Mouse (Mus musculus) neural tube, embryonic 15.5 days (tissue): ENCODE results near the gene Sh3pxd2b. TPM values are rescaled to one million over a fixed set of nuclear protein-coding genes. Genes with fewer than 3 reads are reported as not detected.

Experiments
- ATAC-seq: fragments of 200-750 bp; cut with Nextera tagmentation; 2 replicates; pipeline ENCODE4 v1.8.0; 2017; ENCODE audit warnings: mild to moderate bottlenecking, moderate TSS enrichment, moderate library complexity; ENCODE audit not compliant: low FRiP score
- H3K27ac ChIP-seq: fragments of 300-500 bp; sonication (generic); replicated peaks from 2 replicates; pipeline ENCODE4 v1.5.1; 2015; ENCODE audit warnings: mild to moderate bottlenecking, inconsistent platforms
- H3K27me3 ChIP-seq: fragments of 300-500 bp; sonication (generic); replicated peaks from 2 replicates; pipeline ENCODE4 v1.6.1; 2015; ENCODE audit warnings: inconsistent platforms
- H3K36me3 ChIP-seq: fragments of 300-500 bp; sonication (generic); 2 replicates; pipeline ENCODE4 v1.6.1; 2015; ENCODE audit warnings: inconsistent platforms
- H3K4me1 ChIP-seq: fragments of 300-500 bp; sonication (generic); 2 replicates; pipeline ENCODE4 v1.6.1; 2015; ENCODE audit warnings: inconsistent platforms
- H3K4me2 ChIP-seq: fragments of 300-500 bp; sonication (generic); 2 replicates; pipeline ENCODE4 v1.6.1; 2015; ENCODE audit warnings: inconsistent platforms, mild to moderate bottlenecking, moderate library complexity
- H3K4me3 ChIP-seq: fragments of 300-500 bp; sonication (generic); replicated peaks from 2 replicates; pipeline ENCODE4 v1.5.1; 2015; ENCODE audit warnings: mild to moderate bottlenecking, inconsistent platforms
- H3K9ac ChIP-seq: fragments of 300-500 bp; sonication (generic); replicated peaks from 2 replicates; pipeline ENCODE4 v1.6.1; 2015; ENCODE audit warnings: mild to moderate bottlenecking, inconsistent platforms
- H3K9me3 ChIP-seq: fragments of 300-500 bp; sonication (generic); replicated peaks from 2 replicates; pipeline ENCODE4 v1.6.1; 2016; ENCODE audit warnings: inconsistent platforms
- WGBS: fragments of 180-500 bp; shearing (Covaris S2); methylation state at CpG from one replicate; pipeline ENCODE4 v1.1.7; 2015; ENCODE audit warnings: mixed read lengths; 5-methylcytosine and 5-hydroxymethylcytosine counted together
- polyA plus RNA-seq: library from polyadenylated mRNA; unstranded; fragments of >200 nt; fragmentation: Nextera tagmentation; extraction: Ambion mirVana; gene quantifications from 2 replicates; pipeline ENCODE4 v1.2.1, GENCODE M21; 2015

Gene Sh3pxd2b
- polyA plus RNA-seq, 1 experiment from 2014 or later = 17.8 TPM

DNA sequence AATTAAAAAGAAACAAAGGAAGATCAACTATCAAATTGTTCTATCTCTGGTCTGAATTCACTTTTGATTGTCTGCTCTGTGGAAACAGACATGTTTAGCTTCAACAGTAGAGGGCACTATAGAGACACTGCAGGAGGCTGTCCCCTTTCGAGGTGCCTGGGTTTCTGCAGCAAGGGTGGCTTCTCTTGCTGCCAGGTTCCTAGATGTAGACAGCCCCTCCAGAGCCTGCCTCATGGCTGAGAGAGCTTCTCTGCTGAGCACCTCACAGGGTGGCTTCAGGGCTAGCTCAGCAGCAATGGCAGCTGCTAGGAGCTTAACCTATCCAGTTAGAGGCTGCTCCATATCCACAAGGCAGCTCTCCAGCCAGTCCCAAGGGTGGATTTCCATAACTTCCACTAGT is 102.6 kb downstream of the Sh3pxd2b start:
- no peak for ATAC-seq
- 0% methylated on average over 1 of the region's 1 CpGs for WGBS
- H3K4me2 ChIP-seq = no peak overlapping the region
- peaks cover 13% of the 10 kb centered on the region for H3K4me1 ChIP-seq
- no peaks in the 10 kb centered on the region for H3K9me3 ChIP-seq
- H3K4me3 ChIP-seq = no peak overlapping the region
- H3K27me3 ChIP-seq = no peaks in the 10 kb centered on the region
- H3K9ac ChIP-seq = no peak overlapping the region
- no peaks in the 10 kb centered on the region for H3K36me3 ChIP-seq
- H3K27ac ChIP-seq = no peak overlapping the region

DNA sequence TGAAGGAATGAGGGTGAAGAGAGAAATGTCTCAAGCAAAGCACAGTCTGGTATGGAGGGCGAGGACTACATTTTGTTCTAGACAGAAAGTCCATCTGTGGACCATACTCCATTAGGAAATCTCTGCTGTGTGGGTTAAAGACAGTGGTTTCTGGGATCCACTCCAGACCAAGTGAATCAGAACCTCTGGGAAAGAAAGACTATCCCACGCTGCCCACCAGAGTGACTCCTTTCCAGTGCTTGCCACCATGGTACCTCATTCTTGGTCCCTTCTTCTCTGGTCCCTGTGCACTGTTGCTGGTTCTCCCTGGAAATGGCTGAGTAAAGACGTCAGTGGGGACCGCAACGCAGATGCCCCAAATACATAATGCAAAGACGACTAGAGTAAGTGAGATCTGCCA is 103.7 kb downstream of the Sh3pxd2b start:
- Histone ChIP-seq H3K4me1 (peaks cover 18% of the 10 kb centered on the region), H3K4me2 (no peak overlapping the region), H3K4me3 (no peak overlapping the region), H3K27me3 (no peaks in the 10 kb centered on the region), H3K9ac (no peak overlapping the region), H3K9me3 (no peaks in the 10 kb centered on the region), H3K36me3 (no peaks in the 10 kb centered on the region), H3K27ac (no peak overlapping the region)
- 93% methylated on average over 6 of the region's 6 CpGs for WGBS
- ATAC-seq = no peak

DNA sequence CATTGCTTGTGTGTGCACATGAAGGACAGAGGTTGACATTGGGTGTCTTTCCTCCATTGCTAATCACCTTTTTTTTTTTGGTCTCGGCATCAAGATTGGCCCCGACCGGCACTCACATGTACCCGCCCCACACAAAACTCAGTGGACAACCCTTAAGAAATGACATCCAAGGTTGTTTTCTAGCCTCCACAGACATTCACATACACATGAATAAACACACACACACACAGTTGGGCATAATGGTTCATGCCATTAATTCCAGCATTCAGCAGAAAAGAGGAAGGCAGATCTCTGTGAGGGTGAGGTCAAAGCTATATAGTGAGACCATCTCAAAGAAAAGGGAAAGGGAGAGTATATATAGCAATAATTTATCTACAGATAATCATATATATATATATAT is 105.1 kb downstream of the Sh3pxd2b start:
- no peak for ATAC-seq
- H3K27ac ChIP-seq = no peak overlapping the region
- H3K4me1 ChIP-seq = peaks cover 26% of the 10 kb centered on the region
- no peak overlapping the region for H3K9ac ChIP-seq
- no peaks in the 10 kb centered on the region for H3K36me3 ChIP-seq
- no peak overlapping the region for H3K4me2 ChIP-seq
- no peaks in the 10 kb centered on the region for H3K27me3 ChIP-seq
- H3K9me3 ChIP-seq = no peaks in the 10 kb centered on the region
- WGBS = 88% methylated on average over 4 of the region's 4 CpGs
- H3K4me3 ChIP-seq = no peak overlapping the region

DNA sequence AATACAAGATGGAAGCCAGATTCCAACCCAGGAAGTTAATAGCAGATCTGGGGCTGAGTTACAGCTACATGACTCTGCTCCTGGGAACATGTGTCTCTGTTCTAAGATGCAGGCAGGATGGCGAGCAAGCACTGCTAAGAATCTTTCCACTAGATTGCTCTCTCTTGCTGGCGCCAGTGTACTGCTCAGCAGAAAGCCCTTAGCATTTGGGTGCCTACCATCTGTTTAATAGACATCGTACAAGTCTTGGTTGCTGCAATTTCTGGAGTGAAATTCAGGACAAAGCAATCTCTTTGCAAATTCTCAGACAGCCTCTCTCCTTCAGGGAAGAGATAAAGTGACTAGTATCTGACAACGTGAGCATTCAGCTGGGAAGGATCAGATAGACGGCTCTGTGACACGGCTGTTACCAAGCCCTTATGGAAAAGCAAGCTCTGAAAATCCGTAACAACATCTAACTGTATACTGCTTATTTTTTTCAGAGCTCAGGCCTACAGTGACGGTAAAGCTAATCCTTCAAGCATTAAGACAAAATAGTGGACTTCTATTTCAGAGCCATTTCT is 105.8 kb downstream of the Sh3pxd2b start:
- 39% methylated on average over 8 of the region's 8 CpGs for WGBS
- no peak overlapping the region for H3K4me3 ChIP-seq
- H3K9ac ChIP-seq = 0 out of 2 replicates have a peak overlapping the region, but pooled peaks have one; percentile 3

DNA sequence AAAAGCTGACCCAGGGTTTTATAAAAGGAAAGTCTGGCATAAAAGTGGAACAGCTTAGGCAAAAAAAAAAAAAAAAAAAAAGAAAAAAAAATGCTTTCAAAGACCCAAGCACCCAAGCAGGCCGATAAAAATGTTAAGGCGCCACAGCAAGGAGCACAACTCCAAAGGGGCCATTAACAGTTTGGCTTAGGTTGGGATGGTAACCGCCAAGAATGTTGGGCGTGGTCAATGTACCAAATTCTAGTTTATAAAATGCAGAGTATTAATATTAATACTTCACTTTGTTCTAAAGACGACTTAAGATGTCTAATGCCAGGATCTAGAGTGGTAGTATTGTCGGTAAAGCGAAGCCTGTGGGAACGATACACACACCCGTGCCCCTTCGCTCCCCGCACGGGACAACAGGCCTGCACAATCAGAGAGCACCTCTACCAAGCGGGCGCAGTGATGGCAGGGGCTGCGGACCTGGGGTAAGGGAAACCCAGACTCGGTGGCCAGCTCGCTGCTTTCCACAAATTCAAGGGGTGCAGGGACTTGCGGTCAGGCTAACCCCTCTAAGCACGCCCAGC is 106.7 kb downstream of the Sh3pxd2b start:
- H3K27ac ChIP-seq = peak overlapping the region; percentile 98
- H3K27me3 ChIP-seq = no peaks in the 10 kb centered on the region
- peak overlapping the region; percentile 94 for H3K4me2 ChIP-seq
- peak; percentile 53 for ATAC-seq
- no peaks in the 10 kb centered on the region for H3K9me3 ChIP-seq
- H3K36me3 ChIP-seq = no peaks in the 10 kb centered on the region
- H3K4me3 ChIP-seq = peak overlapping the region; percentile 89
- peaks cover 29% of the 10 kb centered on the region for H3K4me1 ChIP-seq
- H3K9ac ChIP-seq = peak overlapping the region; percentile 93
- 1% methylated on average over 19 of the region's 19 CpGs for WGBS

More for the DNA sequence above, 105.8 kb downstream of the Sh3pxd2b start:
- Histone ChIP-seq H3K4me2 (peak overlapping the region; percentile 94; the same call in 1 of the 2 replicates), H3K36me3 (no peaks in the 10 kb centered on the region), H3K27ac (peak overlapping the region; percentile 38), H3K4me1 (peaks cover 29% of the 10 kb centered on the region), H3K9me3 (no peaks in the 10 kb centered on the region), H3K27me3 (no peaks in the 10 kb centered on the region)
- ATAC-seq = no peak

DNA sequence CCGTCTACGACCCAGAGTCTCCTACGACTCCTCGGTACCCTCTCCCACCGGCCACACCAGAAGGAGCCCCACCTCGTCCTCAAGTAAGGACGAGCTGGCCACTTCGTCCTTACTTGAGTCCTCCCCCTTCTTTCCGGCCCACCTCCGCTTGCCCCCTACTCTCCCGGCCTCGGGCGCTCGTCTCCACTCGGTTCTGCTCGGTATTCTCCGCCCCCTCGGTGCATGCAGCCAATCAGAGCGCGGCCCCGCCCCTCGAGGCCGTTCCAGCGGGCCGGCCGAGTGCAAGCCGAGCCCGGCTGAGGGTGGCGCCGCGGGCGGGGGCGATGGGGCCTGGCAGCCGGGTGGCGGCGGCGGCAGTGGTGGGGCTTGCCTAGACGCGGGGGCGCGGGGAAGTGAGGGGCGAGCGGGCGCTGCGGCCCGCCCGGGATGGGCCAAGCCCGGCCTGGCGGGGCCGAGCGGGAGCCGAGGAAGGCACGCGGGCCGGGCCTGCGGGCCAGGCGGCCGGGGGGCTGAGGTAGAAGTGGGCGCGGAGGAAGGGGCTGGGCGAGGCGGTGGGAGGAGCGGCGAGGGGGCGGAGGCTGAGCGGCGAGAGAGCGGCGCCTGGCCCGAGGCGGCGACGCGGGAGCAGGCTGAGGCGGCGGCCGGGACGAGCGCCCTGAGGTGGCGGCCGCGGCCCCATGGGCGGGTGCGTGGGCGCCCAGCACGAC is 107.3 kb downstream of the Sh3pxd2b start, which contains the start of gene Ubtd2:
TSS of gene Ubtd2 (plus strand) at position 571 of the 707 bp plus-strand sequence.
- Histone ChIP-seq H3K4me1 (peaks cover 29% of the 10 kb centered on the region), H3K9me3 (no peaks in the 10 kb centered on the region), H3K4me2 (peak within 1 kb of the TSS; percentile 94), H3K36me3 (no peaks in the 10 kb centered on the region), H3K9ac (peak within 1 kb of the TSS; percentile 93), H3K27me3 (no peaks in the 10 kb centered on the region), H3K27ac (peak within 1 kb of the TSS; percentile 98), H3K4me3 (peak within 1 kb of the TSS; percentile 89)
- WGBS = 0% methylated on average over 58 of the region's 86 CpGs
- ATAC-seq = peak; percentile 98

DNA sequence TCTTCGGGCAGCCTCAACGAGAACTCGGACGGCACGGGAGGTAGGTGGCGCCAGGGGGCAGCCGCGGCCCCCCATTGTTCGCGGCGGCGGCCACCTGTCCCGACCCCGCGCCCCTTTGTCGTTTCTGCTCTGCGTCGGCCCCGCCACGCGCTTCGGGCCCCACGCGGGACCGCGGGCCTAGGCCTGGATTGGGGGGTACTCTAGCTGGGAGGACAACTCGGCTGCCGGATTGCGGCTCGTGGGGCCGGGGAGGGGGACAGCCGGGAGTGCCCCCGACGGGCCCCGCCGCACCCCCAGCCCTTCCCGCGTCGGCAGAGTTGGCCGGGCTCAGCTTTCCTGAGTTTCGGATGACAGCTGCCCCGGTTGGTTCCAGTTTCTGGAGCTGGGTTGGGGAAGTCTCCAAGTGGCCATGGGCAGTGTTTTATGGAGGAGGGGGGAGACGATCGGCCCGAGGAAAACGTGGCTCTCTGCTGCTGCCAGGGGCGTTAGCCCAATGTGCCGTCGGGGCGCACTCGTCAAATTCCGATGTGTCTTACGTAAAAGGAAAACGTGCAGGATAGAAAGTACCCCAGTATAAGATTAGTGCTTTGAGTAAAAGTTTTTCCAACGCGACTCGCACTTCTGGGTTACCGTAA is 108.0 kb downstream of the Sh3pxd2b start:
- Histone ChIP-seq H3K9me3 (no peaks in the 10 kb centered on the region), H3K9ac (peak overlapping the region; percentile 93), H3K27ac (peak overlapping the region; percentile 98), H3K4me3 (peak overlapping the region; percentile 89), H3K27me3 (no peaks in the 10 kb centered on the region), H3K4me2 (peak overlapping the region; percentile 94), H3K4me1 (peaks cover 29% of the 10 kb centered on the region), H3K36me3 (no peaks in the 10 kb centered on the region)
- peak; percentile 60 for ATAC-seq
- under 1% methylated on average over 58 of the region's 58 CpGs for WGBS

DNA sequence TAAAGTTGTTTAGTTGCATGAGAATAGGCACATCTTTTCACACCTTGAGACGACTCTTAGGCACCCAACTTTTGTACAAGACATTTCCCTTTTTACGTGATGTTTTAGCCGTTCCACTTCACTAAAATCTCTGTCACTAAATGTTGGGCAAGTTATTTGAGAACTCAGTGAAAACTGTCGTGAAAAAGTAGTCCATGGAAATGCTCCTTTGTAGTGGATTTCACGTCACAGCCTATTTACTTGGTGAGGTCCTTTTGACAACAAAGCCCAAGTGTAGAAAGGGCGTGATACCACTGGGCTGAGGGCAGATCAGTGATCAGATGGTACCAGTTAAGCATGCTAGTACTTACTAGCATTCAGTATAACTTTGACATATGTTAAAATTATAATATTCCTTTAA is 108.7 kb downstream of the Sh3pxd2b start:
- no peak for ATAC-seq
- Histone ChIP-seq H3K27ac (no peak overlapping the region), H3K9me3 (no peaks in the 10 kb centered on the region), H3K4me1 (peaks cover 29% of the 10 kb centered on the region), H3K4me3 (peak overlapping the region; percentile 89), H3K36me3 (no peaks in the 10 kb centered on the region), H3K4me2 (peak overlapping the region; percentile 94), H3K27me3 (no peaks in the 10 kb centered on the region), H3K9ac (peak overlapping the region; percentile 93)
- WGBS = 7% methylated on average over 6 of the region's 6 CpGs

DNA sequence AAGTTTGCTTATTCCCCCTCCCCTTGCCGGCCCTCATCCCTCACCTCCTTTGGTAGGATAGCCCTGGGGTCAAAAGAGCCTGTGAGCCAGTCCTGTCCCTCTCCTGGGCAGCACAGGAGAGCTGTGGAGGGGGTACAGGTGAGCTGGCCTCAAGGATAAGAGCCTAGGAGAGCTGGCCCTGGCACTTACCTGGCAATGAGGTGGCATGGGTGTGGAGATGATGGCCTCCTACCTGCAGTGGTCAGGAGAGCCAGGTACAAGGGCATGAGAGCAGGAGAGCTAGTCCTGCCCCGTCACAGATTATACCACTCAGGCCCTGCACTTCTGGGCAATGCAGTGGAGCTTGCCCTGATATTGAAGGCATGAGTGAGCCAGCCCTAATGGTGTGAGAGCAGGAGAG is 116.7 kb downstream of the Sh3pxd2b start:
- 74% methylated on average over 2 of the region's 2 CpGs for whole genome bisulfite sequencing
- no peak for ATAC-seq
- H3K27me3 ChIP-seq = no peaks in the 10 kb centered on the region

DNA sequence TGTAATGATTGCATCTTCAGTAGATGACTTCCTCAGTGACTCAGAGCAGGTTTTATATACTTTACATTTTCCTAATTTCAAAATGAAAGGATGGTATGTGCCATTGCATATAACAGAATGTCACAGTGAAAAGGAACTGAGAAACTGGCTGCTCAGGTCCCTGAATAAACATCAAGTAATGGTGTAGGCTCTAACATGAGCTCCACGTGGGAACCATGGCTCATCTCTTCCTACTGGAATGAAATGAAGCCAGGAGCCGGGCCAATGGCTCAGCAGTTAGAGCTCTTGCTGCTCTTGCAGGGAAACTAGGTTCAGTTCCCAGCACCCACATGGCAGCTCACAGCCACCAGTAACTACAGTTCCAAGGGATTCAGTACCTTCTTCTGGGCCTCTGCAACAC is 124.3 kb downstream of the Sh3pxd2b start:
- Histone ChIP-seq H3K4me2 (no peak overlapping the region), H3K9ac (no peak overlapping the region), H3K4me1 (peaks cover 5% of the 10 kb centered on the region; the same call in 1 of the 2 replicates), H3K27ac (no peak overlapping the region), H3K36me3 (no peaks in the 10 kb centered on the region), H3K4me3 (no peak overlapping the region), H3K27me3 (no peaks in the 10 kb centered on the region), H3K9me3 (no peaks in the 10 kb centered on the region)
- WGBS = 79% methylated on average over 2 of the region's 2 CpGs
- no peak for ATAC-seq

More for the DNA sequence above, 116.7 kb downstream of the Sh3pxd2b start:
- no peak overlapping the region for H3K9ac ChIP-seq
- H3K4me1 ChIP-seq = peaks cover 6% of the 10 kb centered on the region; the same call in 1 of the 2 replicates
- no peak overlapping the region for H3K4me3 ChIP-seq
- no peak overlapping the region for H3K4me2 ChIP-seq
- H3K9me3 ChIP-seq = no peaks in the 10 kb centered on the region
- no peak overlapping the region for H3K27ac ChIP-seq
- H3K36me3 ChIP-seq = no peaks in the 10 kb centered on the region

DNA sequence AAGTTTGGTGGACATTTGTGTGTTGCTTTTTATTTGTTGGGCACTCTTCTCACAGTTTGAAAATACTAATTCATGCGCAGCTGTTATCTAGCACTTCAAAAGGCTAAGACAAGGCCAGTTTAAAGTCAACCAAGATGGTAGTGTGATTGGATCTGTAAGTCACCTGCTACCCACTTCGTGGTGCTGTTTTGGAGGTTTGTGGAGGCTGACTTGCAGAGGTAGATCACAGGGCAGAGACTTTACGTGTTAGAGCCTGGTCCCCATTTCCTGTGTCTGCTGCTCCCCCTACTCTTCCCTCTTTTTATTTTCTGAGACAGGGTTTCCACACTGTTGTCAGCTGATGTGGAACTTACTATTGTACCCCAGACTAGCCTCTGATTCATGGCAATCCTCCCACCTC is 127.1 kb downstream of the Sh3pxd2b start:
- 86% methylated on average over 3 of the region's 3 CpGs for WGBS

More for the DNA sequence above, 127.1 kb downstream of the Sh3pxd2b start:
- Histone ChIP-seq H3K36me3 (no peaks in the 10 kb centered on the region), H3K4me1 (peaks cover 5% of the 10 kb centered on the region; the same call in 1 of the 2 replicates), H3K4me2 (no peak overlapping the region), H3K27ac (no peak overlapping the region), H3K27me3 (no peaks in the 10 kb centered on the region), H3K4me3 (no peak overlapping the region), H3K9me3 (no peaks in the 10 kb centered on the region), H3K9ac (no peak overlapping the region)
- no peak for ATAC-seq
